Mouse (Mus musculus): ENCODE results near the gene Speg. TPM values are rescaled to one million over a fixed set of nuclear protein-coding genes. Genes with fewer than 3 reads are reported as not detected.

The Speg gene
- total RNA-seq, 2 experiments from 2014 or later = 181 to 191 TPM

- no peak for DNase-seq (ENCODE audit: low spot score in 2 of 2)
These were observed 82.6 kb downstream of the Speg start for GRCm38 (mm10) chr1:75457710-75458024.

GRCm38 (mm10) chr1:75458025-75458788 is 83.1 kb downstream of the Speg start:
- DNase-seq (ENCODE audit: low spot score in 2 of 2) = peak; percentile 50 to 76

GRCm38 (mm10) chr1:75458789-75459684 is 83.9 kb downstream of the Speg start:
- DNase-seq (ENCODE audit: low spot score in 2 of 2) = peak; percentile 64 to 75

- no peak for DNase-seq (ENCODE audit: low spot score in 2 of 2)
These were observed 85.2 kb downstream of the Speg start for GRCm38 (mm10) chr1:75460297-75460696.

- DNase-seq (ENCODE audit: low spot score in 2 of 2) = no peak
These were observed 87.5 kb downstream of the Speg start for GRCm38 (mm10) chr1:75462636-75463035.

GRCm38 (mm10) chr1:75463652-75464204 is 88.6 kb downstream of the Speg start:
- DNase-seq (ENCODE audit: low spot score in 2 of 2) = no peak

- DNase-seq (ENCODE audit: low spot score in 2 of 2) = peak; percentile 83 to 84
These were observed 92.3 kb downstream of the Speg start for GRCm38 (mm10) chr1:75467215-75467927.

GRCm38 (mm10) chr1:75469287-75469825 is 94.3 kb downstream of the Speg start:
- DNase-seq (ENCODE audit: low spot score in 2 of 2) = no peak

GRCm38 (mm10) chr1:75476441-75476840 is 101.3 kb downstream of the Speg start:
- no peak for DNase-seq (ENCODE audit: low spot score in 2 of 2)

- DNase-seq (ENCODE audit: low spot score in 2 of 2) = peak; percentile 88
These were observed 102.3 kb downstream of the Speg start for GRCm38 (mm10) chr1:75477264-75477965.

GRCm38 (mm10) chr1:75477966-75478290 is 102.8 kb downstream of the Speg start:
- DNase-seq (ENCODE audit: low spot score in 2 of 2) = no peak

- DNase-seq (ENCODE audit: low spot score in 2 of 2) = no peak
These were observed 103.4 kb downstream of the Speg start for GRCm38 (mm10) chr1:75478497-75478896.

- DNase-seq (ENCODE audit: low spot score in 2 of 2) = peak; percentile 97
These were observed 104.0 kb downstream of the Speg start, which contains the start of the genes Chpf and Tmem198 for GRCm38 (mm10) chr1:75478916-75479634. TSS of gene Chpf (minus strand) at chr1:75479307. TSS of gene Tmem198 (plus strand) at chr1:75479532.

GRCm38 (mm10) chr1:75479635-75479989 is 104.5 kb downstream of the Speg start:
- no peak for DNase-seq (ENCODE audit: low spot score in 2 of 2)

GRCm38 (mm10) chr1:75480036-75480435 is 104.9 kb downstream of the Speg start:
- no peak for DNase-seq (ENCODE audit: low spot score in 2 of 2)

- DNase-seq (ENCODE audit: low spot score in 2 of 2) = peak in 1 of 2 experiments; percentile 39
These were observed 105.6 kb downstream of the Speg start for GRCm38 (mm10) chr1:75480735-75481134.
